Mouse (Mus musculus) kidney, adult 9 months (tissue): Measurements from ENCODE around the gene Paqr9.

Experiments used
- DNase-seq: peaks from one replicate; pipeline ENCODE4 v3.0.0; 2022

Gene Paqr9

DNA sequence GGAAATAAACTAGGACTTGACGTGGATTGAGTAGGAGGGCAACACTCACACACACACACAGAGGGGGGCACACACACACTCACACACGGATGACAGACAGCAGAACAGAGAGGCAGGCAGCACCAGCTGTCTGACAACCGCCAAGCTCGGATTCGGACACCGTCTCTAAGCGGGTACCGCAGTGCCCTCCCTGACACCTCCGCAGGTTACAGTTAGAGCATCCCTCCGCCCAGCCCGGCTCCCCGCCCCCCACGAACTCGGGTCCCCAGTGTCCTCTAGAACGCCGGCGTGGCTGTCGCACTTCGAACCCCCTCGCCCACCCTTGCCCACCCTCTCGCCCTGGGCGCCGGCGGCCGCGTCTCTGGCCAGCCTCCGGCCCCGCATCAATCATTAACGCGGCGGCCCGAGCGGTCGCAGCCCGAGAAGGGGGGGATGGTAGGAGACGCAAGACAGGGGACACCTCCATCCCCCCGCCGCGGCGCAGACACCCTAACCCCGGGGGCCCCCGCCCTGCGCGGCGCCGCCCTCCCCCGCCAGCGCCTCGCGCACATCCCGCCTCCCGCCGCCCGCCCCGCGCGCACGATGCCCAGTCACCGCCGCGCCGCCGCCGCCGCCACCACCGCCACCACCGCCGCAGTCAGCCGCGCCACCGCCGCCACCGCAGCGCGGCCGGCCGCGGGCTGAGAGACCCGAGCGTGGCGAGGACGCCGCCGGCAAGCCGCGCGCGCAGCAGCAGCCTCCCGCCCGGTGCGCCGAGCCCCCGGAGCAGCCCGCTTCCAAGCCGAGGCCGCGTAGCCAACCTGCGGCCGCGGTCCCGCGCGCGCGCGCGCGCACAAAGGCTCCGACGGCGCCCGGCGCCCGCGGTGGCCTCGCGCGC is at the start of gene Paqr9:
TSS of gene Paqr9 (plus strand) at position 599 of the 877 bp plus-strand sequence.
- DNase-seq = peak; percentile 77

DNA sequence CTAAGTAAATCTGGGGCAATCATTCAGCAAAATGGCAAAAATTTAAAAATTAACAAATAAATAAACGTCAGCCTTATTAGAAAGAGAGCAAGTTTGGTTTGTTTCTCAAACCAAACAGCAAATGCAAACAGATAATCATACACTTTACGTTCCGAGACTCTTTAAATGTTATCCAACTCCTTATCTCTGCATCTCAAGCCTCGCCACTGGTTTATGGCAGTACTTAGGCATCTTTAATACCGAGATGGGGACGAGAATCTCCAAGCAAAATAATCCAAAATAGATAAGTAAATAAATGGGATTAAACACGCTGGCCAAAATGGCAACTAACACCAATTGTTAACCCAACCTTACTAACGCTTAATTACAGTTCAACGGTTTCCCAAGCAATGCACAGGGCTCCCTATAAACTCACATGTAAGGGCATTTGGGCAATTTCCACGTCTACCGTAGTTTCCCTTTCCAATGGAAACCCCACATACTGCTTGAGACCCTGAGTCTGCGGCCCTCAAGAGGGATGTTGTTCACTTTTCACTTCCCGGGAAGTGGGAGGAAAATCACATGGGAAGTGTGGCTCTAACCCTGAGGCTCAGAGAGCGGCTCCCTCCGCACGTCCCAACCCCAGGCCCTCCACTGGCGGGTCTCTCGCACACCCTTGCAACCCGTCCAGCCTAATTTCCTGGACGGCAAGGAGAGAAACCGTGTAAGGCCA is 48.6 kb upstream of the Paqr9 start:
- no peak for DNase-seq

DNA sequence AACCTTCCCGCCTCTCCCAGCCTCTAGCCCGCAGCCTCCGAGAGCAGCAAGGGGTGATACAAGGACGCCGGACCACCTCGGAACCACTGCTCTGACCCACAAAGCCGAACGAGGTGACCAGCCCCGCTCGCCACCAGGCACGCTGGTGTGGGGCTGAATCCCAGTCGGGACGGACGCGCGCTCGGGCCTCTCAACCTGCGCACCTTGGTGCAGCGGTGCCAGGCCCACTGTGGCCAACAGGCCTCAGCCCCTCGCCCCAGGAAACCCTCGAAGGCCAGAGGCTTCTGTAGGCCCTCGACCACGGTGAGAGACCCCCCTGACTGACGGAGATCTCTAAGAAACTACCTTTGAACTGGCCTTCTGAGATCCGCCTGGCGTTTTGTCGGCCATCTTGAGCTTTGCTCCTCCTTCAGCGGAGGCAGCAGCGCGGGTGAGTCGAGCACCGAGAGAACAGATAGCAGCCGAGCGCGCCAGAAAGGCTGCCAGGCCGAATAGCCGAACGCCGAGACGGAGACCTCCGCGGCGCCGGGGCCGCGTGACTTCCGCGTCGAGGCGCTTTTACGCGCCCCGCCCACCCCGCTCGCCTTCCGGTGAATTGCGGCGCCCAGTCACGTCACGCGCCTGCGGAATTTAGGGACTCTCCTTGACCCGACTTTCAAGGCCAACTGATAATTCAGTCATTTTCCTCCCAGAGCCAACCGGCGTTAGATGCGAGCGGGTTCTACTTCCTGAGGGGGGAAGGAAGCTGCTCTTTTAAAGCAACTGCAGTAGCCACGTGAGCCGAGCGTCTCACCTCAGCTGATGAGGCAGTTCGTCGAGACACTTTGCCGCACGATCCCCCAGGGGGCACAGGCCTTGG is 47.8 kb upstream of the Paqr9 start, which contains the start of gene U2surp:
TSS of gene U2surp (minus strand) at position 525 of the 859 bp plus-strand sequence.
- peak; percentile 99 for DNase-seq

DNA sequence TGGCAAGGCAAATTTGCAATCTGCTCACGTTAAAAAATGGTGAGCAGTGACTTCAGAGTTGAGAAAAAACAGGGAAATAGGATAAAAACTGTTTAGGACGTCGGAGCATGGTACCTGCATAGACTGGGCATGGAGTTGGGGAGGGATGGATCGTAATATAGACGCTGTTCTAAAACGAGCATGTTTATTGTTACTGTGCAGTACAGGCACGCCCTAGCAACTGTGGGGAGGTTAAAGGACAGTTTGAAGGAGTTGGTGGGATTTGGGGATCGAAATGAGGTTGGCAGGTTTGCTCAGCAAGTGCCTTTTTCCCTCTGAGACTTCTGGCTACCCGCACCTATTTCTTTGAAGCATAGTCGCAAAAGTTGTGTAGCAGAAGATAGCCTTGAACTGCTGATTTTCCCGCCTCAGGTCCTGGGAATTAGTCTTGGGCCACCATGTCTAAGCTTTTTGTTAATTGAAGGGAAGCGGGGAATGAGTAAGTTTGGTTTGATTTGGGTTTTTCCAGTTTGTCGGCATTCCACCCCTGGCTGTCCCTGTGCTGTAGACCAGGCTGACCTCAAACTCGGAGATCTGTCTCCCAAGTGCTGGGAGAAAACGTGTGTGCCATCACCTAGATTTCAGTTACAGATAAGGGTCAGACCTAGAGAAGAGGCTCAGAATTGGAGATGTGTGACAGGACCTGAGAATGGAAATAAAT is 47.0 kb upstream of the Paqr9 start:
- DNase-seq = no peak

DNA sequence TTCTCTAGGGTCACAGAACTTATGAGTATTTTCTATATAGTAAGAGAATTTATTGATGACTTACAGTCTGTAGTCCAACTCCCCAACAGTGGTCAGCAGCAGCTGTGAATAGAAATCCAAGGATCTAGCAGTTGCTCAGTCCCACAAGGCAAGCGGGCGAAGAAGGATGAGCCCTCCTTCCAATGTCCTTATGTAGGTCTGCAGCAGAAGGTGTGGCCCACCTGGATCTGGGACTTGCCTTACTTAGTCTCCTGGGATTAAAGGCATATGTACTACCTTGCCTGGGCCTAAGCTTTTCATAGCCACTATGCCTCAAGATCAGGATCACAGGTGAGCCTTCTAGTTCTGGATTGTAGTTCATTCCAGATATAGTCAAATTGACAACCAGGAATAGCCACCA is 45.7 kb upstream of the Paqr9 start:
- no peak for DNase-seq

DNA sequence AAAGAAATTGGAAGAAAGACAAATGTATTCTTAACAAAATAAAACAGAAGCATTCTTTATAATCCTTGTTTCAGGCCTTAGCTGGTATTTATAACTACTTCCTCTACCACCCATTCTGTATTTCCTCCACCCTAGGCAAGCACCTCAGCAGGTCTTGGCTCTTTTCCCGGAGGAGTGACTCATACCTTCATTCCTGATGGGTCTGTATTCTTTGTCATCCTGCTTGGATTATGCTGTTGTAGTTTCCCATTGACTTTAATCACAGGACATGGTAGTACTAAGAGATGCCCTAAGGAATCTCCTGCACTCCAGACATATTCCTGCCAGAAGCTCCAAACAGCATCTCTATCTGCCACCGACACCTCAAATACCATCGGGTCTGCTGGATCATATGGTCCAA is 45.1 kb upstream of the Paqr9 start:
- peak; percentile 38 for DNase-seq

DNA sequence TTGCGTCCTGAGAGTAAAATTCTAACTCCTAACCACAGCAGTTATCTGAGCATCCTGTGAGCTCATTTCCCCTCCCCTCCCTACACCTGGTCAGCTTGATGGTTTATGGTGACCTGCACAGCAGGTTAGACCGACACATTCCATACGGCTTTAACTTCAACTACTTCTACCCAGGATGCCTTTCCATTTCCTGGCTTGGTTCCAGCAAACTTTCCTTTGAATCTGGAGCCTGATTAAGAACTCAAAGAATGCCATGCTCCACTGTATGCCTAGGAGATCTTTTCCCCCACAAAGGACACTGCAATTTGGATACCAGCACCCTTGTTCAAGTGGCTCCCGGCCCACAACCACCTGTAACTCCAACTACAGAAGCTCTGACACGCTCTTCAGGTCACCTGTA is 38.9 kb upstream of the Paqr9 start:
- no peak for DNase-seq

DNA sequence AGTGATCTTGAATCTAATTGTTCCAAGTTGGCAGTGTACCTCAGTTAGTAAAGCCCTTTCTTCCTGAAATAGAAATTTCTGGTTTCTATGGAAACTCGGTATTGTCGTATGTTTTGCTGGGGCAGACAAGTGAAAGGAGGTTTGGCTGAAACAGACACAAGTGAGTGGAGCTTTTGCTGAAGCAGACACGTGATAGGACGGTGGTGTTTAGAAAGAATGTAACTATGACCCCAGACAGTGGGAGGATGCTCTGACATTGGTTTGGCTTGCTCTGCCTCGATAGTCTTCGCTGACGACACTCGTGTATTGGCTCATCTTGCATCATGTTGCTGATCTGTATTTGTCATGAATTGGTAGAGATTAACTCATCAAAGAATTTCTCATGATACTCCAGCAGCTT is 38.4 kb upstream of the Paqr9 start:
- DNase-seq = no peak

DNA sequence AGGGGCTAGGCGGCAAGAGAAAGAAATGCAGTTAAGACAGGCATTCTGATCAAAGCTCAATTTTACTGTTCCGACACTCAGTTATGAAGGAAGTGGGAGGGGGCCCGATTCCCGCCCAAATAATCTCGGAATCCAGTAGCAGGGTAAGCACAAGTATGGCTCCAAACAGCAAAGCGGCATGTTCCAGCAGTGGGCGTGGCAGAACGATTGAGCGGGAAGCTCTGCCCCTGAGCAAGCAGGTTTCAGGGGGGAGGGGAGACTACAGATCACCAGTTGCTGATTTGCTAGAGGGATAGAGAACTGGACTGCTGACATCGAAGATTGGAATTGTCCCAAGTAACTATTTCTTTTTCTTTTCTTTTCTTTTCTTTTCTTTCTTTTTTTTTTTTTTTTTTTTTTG is 37.9 kb upstream of the Paqr9 start:
- peak; percentile 51 for DNase-seq

DNA sequence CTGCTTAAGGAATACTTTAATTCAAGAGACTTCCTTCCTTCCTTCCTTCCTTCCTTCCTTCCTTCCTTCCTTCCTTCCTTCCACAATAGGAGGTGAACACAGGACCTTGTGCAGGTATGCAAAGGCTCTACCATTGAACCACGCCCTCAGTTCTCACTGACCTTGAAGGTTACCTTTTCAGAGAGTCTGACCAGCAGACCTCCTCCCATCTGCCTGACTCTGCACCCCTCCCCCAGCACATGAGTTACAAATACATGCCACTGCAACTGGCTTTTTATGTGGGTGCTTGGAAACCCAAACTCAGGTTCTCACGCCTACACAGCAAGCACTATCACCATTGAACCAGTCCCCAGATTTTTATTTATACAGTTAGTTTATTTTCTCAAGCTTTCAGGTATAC is 36.9 kb upstream of the Paqr9 start:
- DNase-seq = no peak

DNA sequence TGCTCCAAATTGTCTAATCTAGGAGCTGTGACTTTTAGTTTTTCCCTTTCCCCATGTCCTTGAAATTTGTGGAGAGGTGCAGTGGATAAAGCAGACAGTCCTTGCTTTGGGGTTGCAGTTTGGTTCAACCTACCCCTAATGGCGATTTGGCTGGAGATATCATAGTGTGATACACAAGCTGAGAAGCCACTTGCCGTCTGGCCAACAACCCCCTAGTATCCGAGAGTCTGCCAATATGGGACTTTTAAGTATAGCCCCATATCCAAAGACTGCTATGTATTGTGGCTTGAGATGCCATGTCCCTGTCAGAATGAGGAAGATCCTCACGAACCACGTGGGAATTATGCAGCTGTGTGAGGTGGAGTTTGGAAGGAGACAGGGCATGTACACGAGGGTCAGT is 34.1 kb upstream of the Paqr9 start:
- no peak for DNase-seq

DNA sequence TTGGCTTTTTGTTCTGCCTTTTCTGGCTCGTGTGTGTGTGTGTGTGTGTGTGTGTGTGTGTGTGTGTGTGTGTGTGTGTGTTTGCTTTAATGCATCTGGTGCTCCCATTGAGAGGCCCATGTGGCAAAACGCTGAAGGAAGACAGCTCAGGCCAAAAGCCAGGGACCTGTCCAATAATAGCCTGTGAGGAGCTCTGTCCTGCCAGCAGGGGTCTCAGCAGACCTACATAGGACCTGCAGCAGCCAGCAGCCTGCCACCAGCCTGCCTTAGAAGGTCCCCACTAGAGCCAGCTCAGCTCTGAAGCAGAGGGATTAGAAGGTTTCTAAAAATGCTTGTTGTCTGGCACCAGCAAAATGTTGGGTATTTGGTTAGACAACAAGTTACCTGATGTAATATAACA is 33.5 kb upstream of the Paqr9 start:
- no peak for DNase-seq

DNA sequence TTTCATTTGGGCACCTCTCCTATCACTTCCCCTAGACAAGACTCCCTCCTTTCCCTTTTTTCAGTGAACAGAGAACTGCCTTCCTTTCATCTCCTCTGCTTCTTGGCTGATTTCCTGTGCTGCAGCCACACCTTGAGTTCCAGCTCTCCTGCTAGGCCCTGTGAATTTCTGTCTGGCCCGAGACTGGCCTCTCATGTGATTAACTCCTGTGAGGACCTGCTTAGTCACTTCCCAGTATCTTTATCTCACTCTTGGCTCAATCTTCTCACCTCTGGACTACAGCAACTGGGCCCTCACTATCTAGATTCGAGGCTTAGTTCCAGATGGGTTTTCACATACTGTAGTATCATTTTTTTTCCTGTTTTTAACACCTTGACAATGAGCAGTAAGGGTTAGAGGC is 31.8 kb upstream of the Paqr9 start:
- DNase-seq = no peak

DNA sequence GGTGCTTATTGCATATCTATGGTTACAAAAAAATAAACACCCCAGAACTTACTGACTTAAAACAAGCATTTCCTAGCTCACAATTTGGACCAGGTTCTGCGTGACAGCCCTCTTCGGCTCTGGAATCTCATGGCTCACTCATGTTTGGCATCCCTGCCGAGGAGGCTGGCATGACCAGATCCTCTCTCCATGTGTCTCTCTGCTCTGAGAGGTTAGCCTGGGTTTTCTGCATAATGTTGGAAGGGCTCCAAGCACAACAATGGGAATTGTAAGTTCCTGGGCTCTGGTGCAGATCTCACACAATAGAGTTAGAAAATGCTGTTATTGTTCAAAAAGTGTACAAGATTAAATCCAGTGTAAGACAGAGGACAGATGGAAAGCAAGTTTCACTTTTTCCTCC is 28.3 kb upstream of the Paqr9 start:
- no peak for DNase-seq

DNA sequence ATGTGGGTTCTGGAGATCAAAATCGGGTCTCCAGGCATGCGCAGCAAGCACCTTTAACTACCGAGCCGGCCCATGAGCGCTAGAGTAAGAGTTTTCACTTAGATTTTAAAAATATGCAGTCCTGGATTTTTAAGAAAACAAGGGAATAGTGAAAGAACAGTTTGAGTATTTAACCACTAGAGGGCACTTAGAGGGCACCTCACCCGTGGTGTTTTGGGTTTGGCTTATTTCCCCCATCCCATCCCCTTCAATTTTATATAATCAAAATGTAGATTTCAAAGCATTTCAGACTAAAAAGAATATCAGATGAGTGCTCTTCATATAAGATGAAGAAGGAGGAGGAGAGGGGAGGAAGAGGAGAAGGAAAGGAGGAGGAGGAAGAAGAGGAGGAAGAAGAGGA is 25.6 kb upstream of the Paqr9 start:
- no peak for DNase-seq

DNA sequence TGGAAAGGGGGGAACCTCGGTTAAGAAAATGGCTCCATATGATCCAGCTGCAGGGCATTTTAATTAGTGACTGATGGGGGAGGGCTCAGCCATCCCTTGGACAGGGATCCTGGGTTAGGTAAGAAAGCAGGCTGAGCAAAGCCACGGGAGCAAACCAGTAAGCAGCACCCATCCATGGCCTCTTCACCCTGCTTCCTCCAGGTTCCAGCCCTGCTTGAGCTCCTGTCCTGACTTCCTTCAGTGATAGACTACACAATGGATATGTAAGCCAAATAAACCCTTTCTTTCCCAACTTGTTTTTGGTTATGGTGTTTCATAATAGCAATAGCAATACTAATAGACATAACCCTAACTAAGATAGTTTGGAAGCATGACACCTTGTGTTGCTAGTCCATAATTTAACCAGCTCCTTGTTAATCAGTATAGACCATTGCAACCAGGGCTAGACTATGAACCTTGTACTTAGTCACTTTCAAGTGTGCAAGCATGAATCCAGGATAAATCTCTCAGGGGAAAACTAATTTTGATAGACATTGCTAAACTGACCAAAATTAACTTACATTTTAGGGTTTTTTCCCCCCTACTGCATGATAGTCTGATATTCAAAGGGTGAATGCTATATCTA is 20.2 kb upstream of the Paqr9 start:
- DNase-seq = peak; percentile 82

DNA sequence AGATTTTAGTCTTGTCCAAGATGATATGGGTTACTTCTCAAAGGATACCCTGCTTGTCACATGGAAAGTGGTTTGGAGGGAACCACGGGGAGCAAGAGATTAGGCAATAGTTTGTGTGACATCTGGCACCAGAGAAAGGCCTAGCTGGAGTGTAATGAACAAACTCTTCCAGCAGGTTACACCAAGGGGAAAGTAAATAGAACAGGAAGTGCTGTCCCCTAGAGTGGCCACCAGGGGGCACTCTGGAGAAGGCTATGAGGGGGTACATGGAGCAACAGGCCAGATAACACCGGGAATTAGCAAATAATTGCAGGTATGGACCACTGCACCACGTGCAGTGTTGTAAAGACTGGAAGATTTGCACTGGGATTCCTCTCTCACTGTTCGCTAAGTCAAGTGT is 19.0 kb upstream of the Paqr9 start:
- peak; percentile 85 for DNase-seq

DNA sequence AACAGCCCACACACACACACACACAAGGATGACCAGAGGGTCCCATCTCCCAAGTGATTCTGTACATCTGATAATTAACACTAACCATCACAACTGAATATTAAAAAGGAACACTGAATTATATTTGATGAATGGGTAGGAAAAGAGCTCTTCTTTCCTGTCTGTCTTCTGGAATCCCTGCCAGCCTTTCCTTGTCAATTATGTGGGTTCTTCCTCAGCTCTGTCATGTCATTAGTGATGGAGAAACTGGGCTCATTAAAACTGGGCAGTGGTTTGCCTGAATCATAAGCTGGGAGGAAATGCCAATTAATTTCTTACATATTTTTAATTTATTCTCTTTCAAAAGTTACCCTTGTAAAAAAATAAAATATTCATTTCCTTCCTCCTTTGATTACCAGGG is 18.2 kb upstream of the Paqr9 start:
- DNase-seq = no peak

DNA sequence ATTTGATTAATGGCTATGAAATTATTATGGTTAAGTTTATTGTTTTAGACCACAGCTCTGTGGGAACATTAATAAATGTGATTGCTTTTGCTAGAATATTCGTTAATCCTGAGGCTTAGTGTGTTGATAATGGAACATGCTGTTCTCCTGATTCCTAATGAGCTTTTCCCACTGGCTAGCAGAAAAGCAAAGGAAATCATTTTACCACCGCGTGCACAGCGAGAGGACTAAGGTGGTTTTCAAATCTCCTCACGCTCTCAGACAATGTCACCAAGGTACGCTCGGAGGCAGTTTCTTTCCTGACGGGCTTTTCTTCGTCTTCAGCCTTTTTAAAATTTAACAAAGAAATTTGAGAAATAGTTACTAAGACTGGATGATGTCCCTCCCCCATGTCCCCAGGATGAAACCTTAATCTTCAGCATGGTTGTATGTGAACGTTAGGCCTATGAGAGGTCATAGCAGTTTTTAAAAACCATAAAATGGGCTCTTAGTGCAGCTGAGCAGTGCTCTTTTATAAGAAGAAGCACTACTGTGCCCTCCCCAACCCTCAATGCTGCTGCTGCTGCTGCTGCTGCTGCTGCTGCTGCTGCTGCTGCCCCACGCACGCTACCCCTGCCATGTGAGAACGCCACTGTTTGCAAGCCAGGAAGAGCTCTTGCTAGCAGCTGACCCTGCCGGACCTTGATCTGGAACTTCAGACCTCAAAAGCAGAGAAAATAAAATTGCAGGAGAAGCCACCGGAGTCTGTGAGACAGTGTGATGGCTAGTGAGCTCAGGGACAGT is 17.6 kb upstream of the Paqr9 start:
- DNase-seq = peak; percentile 75

DNA sequence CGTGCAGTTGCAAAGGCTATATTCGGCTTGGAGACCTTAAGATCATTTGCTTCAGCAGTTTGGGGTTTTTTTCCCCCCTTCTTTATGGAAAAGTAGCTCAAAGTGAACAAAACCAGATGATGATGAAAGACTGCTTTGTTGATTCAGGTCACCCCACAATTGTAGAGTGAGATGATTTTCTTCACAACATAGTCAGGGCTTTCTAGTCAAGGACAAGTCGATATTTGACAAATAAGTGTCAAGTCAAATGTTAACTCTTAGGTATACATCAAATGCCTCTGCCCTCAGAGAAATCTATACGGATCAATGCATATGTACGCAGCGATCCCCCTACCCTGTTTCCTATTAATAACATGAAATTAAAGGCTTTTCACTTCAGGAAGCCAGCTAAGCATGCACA is 17.0 kb upstream of the Paqr9 start:
- no peak for DNase-seq

DNA sequence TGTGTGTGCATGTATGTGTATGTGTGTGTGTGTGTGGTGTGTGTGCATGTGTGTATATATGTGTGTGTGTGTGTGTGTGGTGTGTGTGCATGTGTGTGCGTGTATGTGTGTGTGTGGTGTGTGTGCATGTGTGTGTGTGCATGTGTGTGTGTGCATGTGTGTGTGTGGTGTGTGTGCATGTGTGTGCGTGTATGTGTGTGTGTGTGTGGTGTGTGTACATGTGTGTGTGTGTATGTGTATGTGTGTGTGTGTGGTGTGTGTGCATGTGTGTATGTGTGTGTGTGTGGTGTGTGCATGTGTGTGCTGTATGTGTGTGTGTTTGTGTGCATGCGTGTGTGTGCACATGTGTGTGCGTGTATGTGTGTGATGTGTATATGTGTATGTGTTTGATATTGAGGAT is 14.9 kb upstream of the Paqr9 start:
- DNase-seq = no peak
